Mouse (Mus musculus): ENCODE measurements around the gene Paqr8. TPM values are rescaled to one million over a fixed set of nuclear protein-coding genes. Genes with fewer than 3 reads are reported as not detected.
"Not testable (repeated sequence)": the region's sequence is repeated elsewhere in the genome, so short reads cannot be mapped to it uniquely, and the experiment has no call there.

Paqr8 gene
- polyA plus RNA-seq, 1 experiment from 2014 or later = 0.68 TPM

GRCm38 (mm10) chr1:20914769-20915168, 24.4 kb downstream of the Paqr8 start:
- no peak overlapping the region for H3K9ac ChIP-seq
- 69% methylated on average over 3 of the region's 3 CpGs for WGBS (ENCODE audit: insufficient replicate concordance)
- no peak overlapping the region for H3K27ac ChIP-seq
- no peaks in the 10 kb centered on the region for H3K36me3 ChIP-seq
- H3K27me3 ChIP-seq (replicated peaks) = no peaks in the 10 kb centered on the region
- H3K4me3 ChIP-seq = no peak overlapping the region
- no peaks in the 10 kb centered on the region for H3K9me3 ChIP-seq (replicated peaks)
- ATAC-seq = no peak
- H3K4me2 ChIP-seq = no peak overlapping the region
- peaks cover 8% of the 10 kb centered on the region; the same call in 1 of the 2 replicates for H3K4me1 ChIP-seq

GRCm38 (mm10) chr1:20915608-20916007, 25.2 kb downstream of the Paqr8 start:
- no peaks in the 10 kb centered on the region for H3K27me3 ChIP-seq (replicated peaks)
- WGBS (ENCODE audit: insufficient replicate concordance) = 71% methylated on average over 5 of the region's 5 CpGs
- ATAC-seq = no peak
- H3K4me3 ChIP-seq = no peak overlapping the region
- H3K9ac ChIP-seq = no peak overlapping the region
- no peak overlapping the region for H3K4me2 ChIP-seq
- H3K4me1 ChIP-seq = peaks cover 8% of the 10 kb centered on the region; the same call in 1 of the 2 replicates
- no peak overlapping the region for H3K27ac ChIP-seq
- no peaks in the 10 kb centered on the region for H3K36me3 ChIP-seq
- H3K9me3 ChIP-seq (replicated peaks) = no peaks in the 10 kb centered on the region

- Histone ChIP-seq H3K36me3 (no peaks in the 10 kb centered on the region), H3K9me3 (replicated peaks) (no peaks in the 10 kb centered on the region), H3K27me3 (replicated peaks) (no peaks in the 10 kb centered on the region), H3K4me3 (no peak overlapping the region), H3K9ac (no peak overlapping the region), H3K4me1 (peaks cover 2% of the 10 kb centered on the region; the same call in 1 of the 2 replicates), H3K27ac (no peak overlapping the region), H3K4me2 (no peak overlapping the region)
- ATAC-seq = no peak
- 62% methylated on average over 6 of the region's 6 CpGs for WGBS (ENCODE audit: insufficient replicate concordance)
Observed at GRCm38 (mm10) chr1:20917496-20918050, 27.2 kb downstream of the Paqr8 start.

- Histone ChIP-seq H3K4me1 (peaks cover 4% of the 10 kb centered on the region; the same call in 1 of the 2 replicates), H3K36me3 (no peaks in the 10 kb centered on the region), H3K27me3 (replicated peaks) (no peaks in the 10 kb centered on the region), H3K4me2 (no peak overlapping the region), H3K4me3 (no peak overlapping the region), H3K9me3 (replicated peaks) (no peaks in the 10 kb centered on the region), H3K9ac (no peak overlapping the region), H3K27ac (no peak overlapping the region)
- no peak for ATAC-seq
- whole genome bisulfite sequencing (ENCODE audit: insufficient replicate concordance) = 72% methylated on average over 2 of the region's 2 CpGs
Observed at GRCm38 (mm10) chr1:20919728-20920127, 29.3 kb downstream of the Paqr8 start.

GRCm38 (mm10) chr1:20921081-20921528, 30.7 kb downstream of the Paqr8 start:
- no peak overlapping the region for H3K9ac ChIP-seq
- 76% methylated on average over 10 of the region's 10 CpGs for WGBS (ENCODE audit: insufficient replicate concordance)
- H3K4me2 ChIP-seq = no peak overlapping the region
- no peaks in the 10 kb centered on the region for H3K36me3 ChIP-seq
- no peak for ATAC-seq
- H3K27ac ChIP-seq = no peak overlapping the region
- peaks cover 5% of the 10 kb centered on the region; the same call in 1 of the 2 replicates for H3K4me1 ChIP-seq
- H3K27me3 ChIP-seq (replicated peaks) = no peaks in the 10 kb centered on the region
- H3K4me3 ChIP-seq = no peak overlapping the region
- H3K9me3 ChIP-seq (replicated peaks) = no peaks in the 10 kb centered on the region

GRCm38 (mm10) chr1:20922612-20923399, 32.4 kb downstream of the Paqr8 start:
- H3K36me3 ChIP-seq = no peaks in the 10 kb centered on the region
- WGBS (ENCODE audit: insufficient replicate concordance) = 47% methylated on average over 11 of the region's 11 CpGs
- H3K4me1 ChIP-seq = peaks cover 11% of the 10 kb centered on the region; the same call in 1 of the 2 replicates
- H3K9me3 ChIP-seq (replicated peaks) = no peaks in the 10 kb centered on the region
- no peak overlapping the region for H3K27ac ChIP-seq
- H3K27me3 ChIP-seq (replicated peaks) = no peaks in the 10 kb centered on the region
- no peak overlapping the region for H3K4me3 ChIP-seq
- no peak overlapping the region for H3K4me2 ChIP-seq
- no peak for ATAC-seq
- H3K9ac ChIP-seq = no peak overlapping the region

GRCm38 (mm10) chr1:20925324-20925723, 34.9 kb downstream of the Paqr8 start:
- H3K9ac ChIP-seq; H3K9me3 ChIP-seq (replicated peaks); H3K27ac ChIP-seq; H3K4me3 ChIP-seq; H3K27me3 ChIP-seq (replicated peaks); ATAC-seq; H3K4me2 ChIP-seq; H3K36me3 ChIP-seq: not testable (repeated sequence)
- 33% methylated on average over 7 of the region's 7 CpGs for WGBS (ENCODE audit: insufficient replicate concordance)
- peaks cover 26% of the 10 kb centered on the region for H3K4me1 ChIP-seq

- WGBS (ENCODE audit: insufficient replicate concordance) = 33% methylated on average over 4 of the region's 4 CpGs
- Histone ChIP-seq H3K27me3 (replicated peaks) (no peaks in the 10 kb centered on the region), H3K9me3 (replicated peaks) (no peaks in the 10 kb centered on the region), H3K27ac (no peak overlapping the region), H3K4me2 (no peak overlapping the region), H3K4me3 (no peak overlapping the region), H3K36me3 (no peaks in the 10 kb centered on the region), H3K9ac (no peak overlapping the region), H3K4me1 (peaks cover 31% of the 10 kb centered on the region)
- no peak for ATAC-seq
Observed at GRCm38 (mm10) chr1:20925926-20926325, 35.5 kb downstream of the Paqr8 start.

- Histone ChIP-seq H3K27ac (no peak overlapping the region), H3K9me3 (replicated peaks) (no peaks in the 10 kb centered on the region), H3K36me3 (no peaks in the 10 kb centered on the region), H3K4me2 (no peak overlapping the region), H3K4me1 (peaks cover 31% of the 10 kb centered on the region), H3K9ac (no peak overlapping the region), H3K4me3 (no peak overlapping the region), H3K27me3 (replicated peaks) (no peaks in the 10 kb centered on the region)
- ATAC-seq = no peak
- 54% methylated on average over 4 of the region's 4 CpGs for WGBS (ENCODE audit: insufficient replicate concordance)
Observed at GRCm38 (mm10) chr1:20926376-20926775, 36.0 kb downstream of the Paqr8 start.

GRCm38 (mm10) chr1:20928487-20928886, 38.1 kb downstream of the Paqr8 start:
- H3K27ac ChIP-seq = peak overlapping the region; percentile 51
- no peak overlapping the region for H3K4me3 ChIP-seq
- peak; percentile 41; the same call in 1 of the 2 replicates for ATAC-seq
- 12% methylated on average over 4 of the region's 4 CpGs for WGBS (ENCODE audit: insufficient replicate concordance)
- no peaks in the 10 kb centered on the region for H3K36me3 ChIP-seq
- H3K4me2 ChIP-seq = no peak overlapping the region
- H3K4me1 ChIP-seq = peaks cover 31% of the 10 kb centered on the region
- H3K27me3 ChIP-seq (replicated peaks) = no peaks in the 10 kb centered on the region
- H3K9me3 ChIP-seq (replicated peaks) = no peaks in the 10 kb centered on the region
- H3K9ac ChIP-seq = no peak overlapping the region

- Histone ChIP-seq H3K9me3 (replicated peaks) (no peaks in the 10 kb centered on the region), H3K9ac (no peak overlapping the region), H3K4me3 (no peak overlapping the region), H3K36me3 (no peaks in the 10 kb centered on the region), H3K27me3 (replicated peaks) (no peaks in the 10 kb centered on the region), H3K4me2 (no peak overlapping the region), H3K27ac (no peak overlapping the region), H3K4me1 (peaks cover 21% of the 10 kb centered on the region)
- ATAC-seq = peak; percentile 74
- WGBS (ENCODE audit: insufficient replicate concordance) = 16% methylated on average over 7 of the region's 7 CpGs
Observed at GRCm38 (mm10) chr1:20933457-20933856, 43.1 kb downstream of the Paqr8 start.

- no peaks in the 10 kb centered on the region for H3K9me3 ChIP-seq (replicated peaks)
- no peaks in the 10 kb centered on the region for H3K36me3 ChIP-seq
- H3K4me2 ChIP-seq = no peak overlapping the region
- H3K27ac ChIP-seq = no peak overlapping the region
- 83% methylated on average over 22 of the region's 22 CpGs for WGBS (ENCODE audit: insufficient replicate concordance)
- no peak for ATAC-seq
- H3K4me1 ChIP-seq = peaks cover 9% of the 10 kb centered on the region; the same call in 1 of the 2 replicates
- H3K4me3 ChIP-seq = no peak overlapping the region
- H3K9ac ChIP-seq = no peak overlapping the region
- H3K27me3 ChIP-seq (replicated peaks) = no peaks in the 10 kb centered on the region
Observed at GRCm38 (mm10) chr1:20935106-20935505, 44.7 kb downstream of the Paqr8 start.
